Mouse (Mus musculus) gastrocnemius, adult 2 months (tissue): ENCODE measurements around the gene Stk11. TPM values are rescaled to one million over a fixed set of nuclear protein-coding genes. Genes with fewer than 3 reads are reported as not detected.
"Not testable (repeated sequence)": the region's sequence is repeated elsewhere in the genome, so short reads cannot be mapped to it uniquely, and the experiment has no call there.

Source experiments
- DNase-seq: peaks from one replicate; pipeline ENCODE4 v3.0.0; 2022
- H3K27ac ChIP-seq: fragments of 200-600 bp; 2 replicates; pipeline ENCODE4 v1.8.1; 2022; ENCODE audit warnings: mild to moderate bottlenecking
- H3K4me3 ChIP-seq: fragments of 200-600 bp; 2 replicates; pipeline ENCODE4 v1.8.1; 2022; ENCODE audit warnings: mild to moderate bottlenecking, moderate library complexity
- CTCF ChIP-seq: fragments of 200-600 bp; IDR thresholded peaks from 2 replicates; pipeline ENCODE4 v1.8.1; 2022; ENCODE audit warnings: antibody characterized with exemption, mild to moderate bottlenecking, moderate library complexity
- intact Hi-C: fragments of 180-260 bp; cut with DNase I; formaldehyde crosslinking; loops from one replicate; pipeline ENCODE4 v1.15.1; 2025
- total RNA-seq, 2 experiments: library from RNA; stranded (reverse); gene quantifications; 2 replicates each; pipeline ENCODE4 v1.2.3; 2021

The Stk11 gene
- total RNA-seq, 2 experiments from 2014 or later: 144 to 153 TPM

- intact Hi-C loops: loop anchor here (1.0 to 2.0 kb wide), 2 partner anchors 20 to 181 kb away; partner anchors contain the start of gene Tmem259
- no peak for TF ChIP-seq CTCF
- Histone ChIP-seq H3K4me3 (peak within 1 kb of the TSS; percentile 70), H3K27ac (peak within 1 kb of the TSS; percentile 99)
- no peak for DNase-seq
These were observed 50.0 kb downstream of the Stk11 start, which contains the start of gene Cirbp for GRCm38 (mm10) chr10:80165392-80166128. Gene Cirbp, plus strand, starts transcription at chr10:80165985.

- DNase-seq, H3K4me3 ChIP-seq, H3K27ac ChIP-seq, intact Hi-C loops: not testable (repeated sequence)
These were observed 50.5 kb downstream of the Stk11 start for GRCm38 (mm10) chr10:80166136-80166535.

GRCm38 (mm10) chr10:80167460-80168037, 51.9 kb downstream of the Stk11 start:
- intact Hi-C loops: no loop called here
- peak; percentile 99 for DNase-seq
- no peak for TF ChIP-seq CTCF
- Histone ChIP-seq H3K4me3 (peak overlapping the region; percentile 99), H3K27ac (peak overlapping the region; percentile 99)

GRCm38 (mm10) chr10:80168038-80168661, 52.5 kb downstream of the Stk11 start:
- TF ChIP-seq CTCF: no peak
- Histone ChIP-seq H3K27ac (peak overlapping the region; percentile 99), H3K4me3 (peak overlapping the region; percentile 99)
- peak; percentile 96 for DNase-seq
- intact Hi-C loops: no loop called here

- intact Hi-C loops: no loop called here
- Histone ChIP-seq H3K27ac (peak overlapping the region; percentile 99), H3K4me3 (peak overlapping the region; percentile 99)
- no peak for DNase-seq
- TF ChIP-seq CTCF: no peak
These were observed 53.5 kb downstream of the Stk11 start for GRCm38 (mm10) chr10:80169070-80169469.

- no peak overlapping the region for H3K4me3 ChIP-seq
- TF ChIP-seq CTCF: no peak
- no peak for DNase-seq
- no peak overlapping the region for H3K27ac ChIP-seq
- intact Hi-C loops: no loop called here
These were observed 54.0 kb downstream of the Stk11 start for GRCm38 (mm10) chr10:80169651-80170050.

GRCm38 (mm10) chr10:80170052-80170451, 54.4 kb downstream of the Stk11 start:
- DNase-seq: no peak
- no peak overlapping the region for H3K27ac ChIP-seq
- intact Hi-C loops: no loop called here
- TF ChIP-seq CTCF: no peak
- no peak overlapping the region; the same call in 1 of the 2 replicates for H3K4me3 ChIP-seq

- TF ChIP-seq CTCF: no peak
- H3K4me3 ChIP-seq: no peak overlapping the region
- no peak overlapping the region for H3K27ac ChIP-seq
- intact Hi-C loops: no loop called here
- no peak for DNase-seq
These were observed 55.0 kb downstream of the Stk11 start for GRCm38 (mm10) chr10:80170601-80171021.

- intact Hi-C loops: no loop called here
- DNase-seq: no peak
- Histone ChIP-seq H3K4me3 (no peak overlapping the region), H3K27ac (no peak overlapping the region; the same call in 1 of the 2 replicates)
- no peak for TF ChIP-seq CTCF
These were observed 55.6 kb downstream of the Stk11 start for GRCm38 (mm10) chr10:80171252-80171651.

GRCm38 (mm10) chr10:80171760-80172526, 56.3 kb downstream of the Stk11 start:
- peak overlapping the region; percentile 98 for H3K27ac ChIP-seq
- intact Hi-C loops: no loop called here
- TF ChIP-seq CTCF: no peak
- DNase-seq: no peak
- peak overlapping the region; percentile 87 for H3K4me3 ChIP-seq

- Histone ChIP-seq H3K4me3 (peak within 1 kb of the TSS; percentile 87), H3K27ac (peak within 1 kb of the TSS; percentile 98)
- intact Hi-C loops: no loop called here
- TF ChIP-seq CTCF: no peak
- DNase-seq: peak; percentile 91
These were observed 57.1 kb downstream of the Stk11 start, which contains the start of gene 1600002K03Rik for GRCm38 (mm10) chr10:80172527-80173292. Gene 1600002K03Rik, plus strand, starts transcription at chr10:80172944.

GRCm38 (mm10) chr10:80173358-80173757, 57.8 kb downstream of the Stk11 start:
- DNase-seq: no peak
- no peak for TF ChIP-seq CTCF
- intact Hi-C loops: no loop called here
- peak overlapping the region; percentile 87 for H3K4me3 ChIP-seq
- peak overlapping the region; percentile 98 for H3K27ac ChIP-seq
